Mouse (Mus musculus): Measurements from ENCODE around the gene Uvrag.

GRCm38 (mm10) chr7:99152756-99153155 lies 11.8 kb upstream of the Uvrag start:
- TF ChIP-seq CTCF (IDR thresholded peaks at IDR 0.05; ENCODE audit: borderline replicate concordance, control insufficient read depth, extremely low read depth, insufficient read depth, low read length, poor library complexity) (no peak), POLR2A (IDR thresholded peaks at IDR 0.05; ENCODE audit: control insufficient read depth, extremely low read depth, insufficient read depth, low read length, poor library complexity) (no peak)

All from thymus, adult 2 months (tissue).